Mouse (Mus musculus): Measurements from ENCODE around the gene Olfr99. TPM values are rescaled to one million over a fixed set of nuclear protein-coding genes. Genes with fewer than 3 reads are reported as not detected.
"Not testable (repeated sequence)": the region's sequence is repeated elsewhere in the genome, so short reads cannot be mapped to it uniquely, and the experiment has no call there.

Gene Olfr99
- polyA plus RNA-seq, 1 experiment from 2014 or later: 0.13 TPM

GRCm38 (mm10) chr17:37249460-37249859 is 33.8 kb downstream of the Olfr99 start:
- ATAC-seq: no peak
- TF ChIP-seq CTCF (IDR thresholded peaks at IDR 0.05; ENCODE audit: low read depth): no peak
- Histone ChIP-seq H3K9me3 (ENCODE audit: control insufficient read depth) (no peaks in the 10 kb centered on the region), H3K27me3 (replicated peaks; ENCODE audit: control insufficient read depth, insufficient read depth, low read length) (no peaks in the 10 kb centered on the region), H3K4me1 (replicated peaks; ENCODE audit: control insufficient read depth, insufficient read depth, low read length) (no peaks in the 10 kb centered on the region), H3K4me3 (ENCODE audit: low read depth, low read length) (no peak overlapping the region), H3K9ac (ENCODE audit: low read depth, low read length) (no peak overlapping the region), H3K36me3 (ENCODE audit: control insufficient read depth, insufficient read depth) (no peaks in the 10 kb centered on the region), H3K4me2 (replicated peaks; ENCODE audit: low read depth) (no peak overlapping the region), H3K27ac (ENCODE audit: low read depth, low read length) (no peak overlapping the region)

- H3K36me3 ChIP-seq (ENCODE audit: control insufficient read depth, insufficient read depth): no peaks in the 10 kb centered on the region
- no peak for ATAC-seq
- H3K4me1 ChIP-seq (replicated peaks; ENCODE audit: control insufficient read depth, insufficient read depth, low read length): no peaks in the 10 kb centered on the region
- no peaks in the 10 kb centered on the region for H3K9me3 ChIP-seq (ENCODE audit: control insufficient read depth)
- no peak overlapping the region for H3K4me2 ChIP-seq (replicated peaks; ENCODE audit: low read depth)
- H3K9ac ChIP-seq (ENCODE audit: low read depth, low read length): no peak overlapping the region
- H3K27ac ChIP-seq (ENCODE audit: low read depth, low read length): no peak overlapping the region
- H3K4me3 ChIP-seq (ENCODE audit: low read depth, low read length): no peak overlapping the region
- TF ChIP-seq CTCF (IDR thresholded peaks at IDR 0.05; ENCODE audit: low read depth): no peak
- H3K27me3 ChIP-seq (replicated peaks; ENCODE audit: control insufficient read depth, insufficient read depth, low read length): no peaks in the 10 kb centered on the region
- 42% methylated on average over 5 of the region's 5 CpGs for WGBS
These were observed 36.5 kb downstream of the Olfr99 start for GRCm38 (mm10) chr17:37246715-37247114.

GRCm38 (mm10) chr17:37242198-37242597 is 41.1 kb downstream of the Olfr99 start:
- H3K9me3 ChIP-seq (ENCODE audit: control insufficient read depth): no peaks in the 10 kb centered on the region
- H3K4me1 ChIP-seq (replicated peaks; ENCODE audit: control insufficient read depth, insufficient read depth, low read length): no peaks in the 10 kb centered on the region
- no peak overlapping the region for H3K27ac ChIP-seq (ENCODE audit: low read depth, low read length)
- ATAC-seq: no peak
- no peaks in the 10 kb centered on the region for H3K27me3 ChIP-seq (replicated peaks; ENCODE audit: control insufficient read depth, insufficient read depth, low read length)
- 10% methylated on average over 3 of the region's 3 CpGs for WGBS
- no peak overlapping the region for H3K4me3 ChIP-seq (ENCODE audit: low read depth, low read length)
- no peak overlapping the region for H3K9ac ChIP-seq (ENCODE audit: low read depth, low read length)
- no peak for TF ChIP-seq CTCF (IDR thresholded peaks at IDR 0.05; ENCODE audit: low read depth)
- H3K4me2 ChIP-seq (replicated peaks; ENCODE audit: low read depth): no peak overlapping the region
- no peaks in the 10 kb centered on the region for H3K36me3 ChIP-seq (ENCODE audit: control insufficient read depth, insufficient read depth)

GRCm38 (mm10) chr17:37237230-37237629 is 46.0 kb downstream of the Olfr99 start, which contains the start of gene Olfr97:
Olfr97 (minus strand) TSS chr17:37237330.
- not testable (repeated sequence) for H3K4me3 ChIP-seq (ENCODE audit: low read depth, low read length); H3K9me3 ChIP-seq (ENCODE audit: control insufficient read depth); H3K27ac ChIP-seq (ENCODE audit: low read depth, low read length); H3K27me3 ChIP-seq (replicated peaks; ENCODE audit: control insufficient read depth, insufficient read depth, low read length); H3K4me2 ChIP-seq (replicated peaks; ENCODE audit: low read depth); ATAC-seq; H3K9ac ChIP-seq (ENCODE audit: low read depth, low read length); H3K36me3 ChIP-seq (ENCODE audit: control insufficient read depth, insufficient read depth); H3K4me1 ChIP-seq (replicated peaks; ENCODE audit: control insufficient read depth, insufficient read depth, low read length)
- WGBS: 91% methylated on average over 2 of the region's 2 CpGs

Other genes starting within 250 kb of the Olfr99 start
- 4.1 and 4.4 TPM in 2 replicates for gene Gabbr1, start 237.5 kb downstream of the Olfr99 start, polyA plus RNA-seq (2015; fragmentation: Nextera tagmentation; extraction: Ambion mirVana)
- not detected in 2 replicates for gene Olfr90, start 195.0 kb downstream of the Olfr99 start, polyA plus RNA-seq (2015; fragmentation: Nextera tagmentation; extraction: Ambion mirVana)
- not detected in 2 replicates for gene Olfr91, start 185.2 kb downstream of the Olfr99 start, polyA plus RNA-seq (2015; fragmentation: Nextera tagmentation; extraction: Ambion mirVana)
- gene Olfr92, start 163.4 kb downstream of the Olfr99 start, polyA plus RNA-seq (2015; fragmentation: Nextera tagmentation; extraction: Ambion mirVana): not detected in 2 replicates
- gene Olfr93, start 122.0 kb downstream of the Olfr99 start, polyA plus RNA-seq (2015; fragmentation: Nextera tagmentation; extraction: Ambion mirVana): not detected in 2 replicates
- gene Ubd, start 89.6 kb downstream of the Olfr99 start, polyA plus RNA-seq (2015; fragmentation: Nextera tagmentation; extraction: Ambion mirVana): 5.2 and 5.3 TPM in 2 replicates
- gene Olfr94, start 82.5 kb downstream of the Olfr99 start, polyA plus RNA-seq (2015; fragmentation: Nextera tagmentation; extraction: Ambion mirVana): not detected in 2 replicates
- gene Olfr95, start 70.3 kb downstream of the Olfr99 start, polyA plus RNA-seq (2015; fragmentation: Nextera tagmentation; extraction: Ambion mirVana): not detected in 2 replicates
- not detected in 2 replicates for gene Olfr96, start 63.3 kb downstream of the Olfr99 start, polyA plus RNA-seq (2015; fragmentation: Nextera tagmentation; extraction: Ambion mirVana)
- not detected in 2 replicates for gene Olfr97, start 46.1 kb downstream of the Olfr99 start, polyA plus RNA-seq (2015; fragmentation: Nextera tagmentation; extraction: Ambion mirVana)
- gene Olfr98, start 19.7 kb downstream of the Olfr99 start, polyA plus RNA-seq (2015; fragmentation: Nextera tagmentation; extraction: Ambion mirVana): not detected in 2 replicates
- gene H2-M3, start 13.2 kb downstream of the Olfr99 start, polyA plus RNA-seq (2015; fragmentation: Nextera tagmentation; extraction: Ambion mirVana): 2.9 and 3.4 TPM in 2 replicates
- not detected in 2 replicates for gene Olfr101, start 20.9 kb upstream of the Olfr99 start, polyA plus RNA-seq (2015; fragmentation: Nextera tagmentation; extraction: Ambion mirVana)
- gene Olfr102, start 33.6 kb upstream of the Olfr99 start, polyA plus RNA-seq (2015; fragmentation: Nextera tagmentation; extraction: Ambion mirVana): not detected in 2 replicates
- gene Olfr103, start 56.2 kb upstream of the Olfr99 start, polyA plus RNA-seq (2015; fragmentation: Nextera tagmentation; extraction: Ambion mirVana): not detected in 2 replicates
- not detected in 2 replicates for gene Olfr104-ps, start 76.1 kb upstream of the Olfr99 start, polyA plus RNA-seq (2015; fragmentation: Nextera tagmentation; extraction: Ambion mirVana)
- gene Olfr105-ps, start 95.6 kb upstream of the Olfr99 start, polyA plus RNA-seq (2015; fragmentation: Nextera tagmentation; extraction: Ambion mirVana): not detected in 2 replicates
- gene Olfr106-ps, start 106.9 kb upstream of the Olfr99 start, polyA plus RNA-seq (2015; fragmentation: Nextera tagmentation; extraction: Ambion mirVana): not detected in 2 replicates
- gene Olfr107, start 115.8 kb upstream of the Olfr99 start, polyA plus RNA-seq (2015; fragmentation: Nextera tagmentation; extraction: Ambion mirVana): not detected in 2 replicates
- gene Olfr108, start 162.0 kb upstream of the Olfr99 start, polyA plus RNA-seq (2015; fragmentation: Nextera tagmentation; extraction: Ambion mirVana): not detected in 2 replicates
- gene Olfr109, start 175.5 kb upstream of the Olfr99 start, polyA plus RNA-seq (2015; fragmentation: Nextera tagmentation; extraction: Ambion mirVana): not detected in 2 replicates
- 0.12 and 0.18 TPM in 2 replicates for gene H2-M2, start 200.1 kb upstream of the Olfr99 start, polyA plus RNA-seq (2015; fragmentation: Nextera tagmentation; extraction: Ambion mirVana)
- not detected in 2 replicates for gene Olfr110, start 209.0 kb upstream of the Olfr99 start, polyA plus RNA-seq (2015; fragmentation: Nextera tagmentation; extraction: Ambion mirVana)
- gene Olfr111, start 224.6 kb upstream of the Olfr99 start, polyA plus RNA-seq (2015; fragmentation: Nextera tagmentation; extraction: Ambion mirVana): not detected in 2 replicates